Mouse (Mus musculus) lung, postnatal 0 days (tissue): Measurements from ENCODE around the gene Pank1.

Experiments
- CTCF ChIP-seq: IDR thresholded peaks from 2 replicates; pipeline ENCODE4 v1.5.1; 2016; ENCODE audit warnings: antibody characterized with exemption, mild to moderate bottlenecking
- EP300 ChIP-seq: IDR thresholded peaks from 2 replicates; pipeline ENCODE4 v1.6.1; 2016; ENCODE audit warnings: antibody characterized with exemption, mild to moderate bottlenecking, control low read depth

- TF ChIP-seq CTCF (no peak), EP300 (no peak)
Measured at GRCm38 (mm10) chr19:34881160-34881559, 1.9 kb upstream of the Pank1 start.
